Mouse (Mus musculus): ENCODE data around the gene Fyb. TPM values are rescaled to one million over a fixed set of nuclear protein-coding genes. Genes with fewer than 3 reads are reported as not detected.

The Fyb gene
- total RNA-seq, 2 experiments from 2014 or later = 1.4 to 2.5 TPM

DNA sequence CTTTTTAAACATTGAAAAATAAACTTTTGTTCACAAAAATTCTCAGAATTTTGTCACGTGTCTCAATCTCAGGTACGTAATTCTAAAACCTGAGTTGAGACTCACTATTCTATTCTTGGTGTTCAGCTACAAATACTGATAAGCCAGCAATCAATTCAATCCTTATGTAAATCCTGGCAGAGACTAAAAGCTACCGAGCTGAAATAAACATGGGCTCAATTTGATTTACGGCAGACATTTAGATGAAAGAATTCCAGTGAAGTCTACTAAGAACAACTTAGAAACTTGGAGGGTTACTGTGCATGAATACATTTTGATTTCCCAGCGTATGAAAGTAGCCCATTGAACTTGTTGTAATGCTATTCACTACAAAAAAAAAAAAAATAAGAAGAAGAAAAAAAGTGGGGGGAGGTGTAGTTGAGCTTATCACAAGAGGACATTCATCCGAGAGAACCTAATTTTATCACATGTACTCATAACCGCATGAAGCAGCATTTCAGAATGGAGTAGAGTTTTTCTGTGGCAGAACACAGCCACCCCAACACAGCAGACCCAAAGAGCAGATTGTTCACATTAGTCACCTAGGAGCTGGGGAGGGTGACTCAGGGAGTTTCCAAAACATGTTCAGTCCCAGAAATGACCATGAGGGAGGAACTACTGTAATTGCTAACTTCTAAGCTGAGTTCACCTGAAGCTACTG is 17.1 kb downstream of the Fyb start:
- DNase-seq = no peak
- Histone ChIP-seq H3K27ac (no peak overlapping the region), H3K4me3 (no peak overlapping the region)
- intact Hi-C loops (cut with DNase I) = no loop called here
- no peak for TF ChIP-seq CTCF (IDR thresholded peaks at IDR 0.05)

- no peak overlapping the region for H3K27ac ChIP-seq
- intact Hi-C loops (cut with DNase I) = no loop called here
- DNase-seq = no peak
- no peak overlapping the region for H3K4me3 ChIP-seq
- TF ChIP-seq CTCF (IDR thresholded peaks at IDR 0.05) = no peak
These were observed 26.3 kb downstream of the Fyb start for GRCm38 (mm10) chr15:6548911-6549310.

- Histone ChIP-seq H3K27ac (no peak overlapping the region), H3K4me3 (no peak overlapping the region)
- TF ChIP-seq CTCF (IDR thresholded peaks at IDR 0.05) = no peak
- no peak for DNase-seq
- intact Hi-C loops (cut with DNase I) = no loop called here
These were observed 29.2 kb downstream of the Fyb start for GRCm38 (mm10) chr15:6551875-6552274.

DNA sequence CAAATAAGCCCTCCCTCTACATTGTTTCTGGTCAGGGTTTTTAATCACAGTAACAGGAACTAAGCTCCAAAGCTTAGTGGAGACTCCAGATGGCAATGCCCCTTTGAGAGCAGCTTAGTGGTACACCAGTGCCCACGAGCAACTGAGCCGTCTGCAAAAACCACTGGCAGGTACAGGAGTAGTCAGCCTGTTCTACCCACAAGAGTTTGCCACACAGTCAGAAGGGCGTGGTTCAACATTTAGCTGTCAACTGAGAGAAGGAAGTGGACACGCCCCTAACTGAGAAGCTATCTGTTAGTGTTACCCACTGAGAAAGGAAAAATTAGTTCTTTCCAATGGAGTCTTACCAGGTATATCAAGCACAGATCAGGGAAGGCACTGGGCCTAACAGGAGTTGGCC is 32.1 kb downstream of the Fyb start:
- H3K27ac ChIP-seq = no peak overlapping the region
- no peak for TF ChIP-seq CTCF (IDR thresholded peaks at IDR 0.05)
- no peak for DNase-seq
- H3K4me3 ChIP-seq = no peak overlapping the region
- intact Hi-C loops (cut with DNase I) = no loop called here

DNA sequence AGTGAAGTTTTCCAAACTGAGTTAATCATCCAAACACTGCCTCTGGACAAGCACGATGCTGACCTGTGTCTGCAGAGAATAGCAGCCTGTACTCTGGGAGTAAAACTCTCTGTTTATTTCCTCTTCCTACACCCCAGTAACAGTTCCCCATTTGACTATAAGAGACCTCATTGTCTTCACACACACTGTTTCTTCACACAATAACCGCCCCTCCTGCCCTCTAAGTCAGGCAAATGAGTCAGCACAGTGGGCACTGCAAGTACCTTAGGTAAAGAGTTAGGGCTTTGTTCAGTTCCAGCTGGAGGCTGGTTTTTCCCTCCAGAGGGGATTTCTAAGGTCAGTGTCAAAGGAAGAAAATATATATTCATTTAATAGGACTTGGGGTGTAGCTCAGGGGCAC is 32.9 kb downstream of the Fyb start:
- intact Hi-C loops (cut with DNase I) = no loop called here
- no peak for DNase-seq
- TF ChIP-seq CTCF (IDR thresholded peaks at IDR 0.05) = no peak
- Histone ChIP-seq H3K4me3 (no peak overlapping the region), H3K27ac (no peak overlapping the region)

- Histone ChIP-seq H3K27ac (no peak overlapping the region), H3K4me3 (no peak overlapping the region)
- DNase-seq = no peak
- intact Hi-C loops (cut with DNase I) = no loop called here
- no peak for TF ChIP-seq CTCF (IDR thresholded peaks at IDR 0.05)
These were observed 33.6 kb downstream of the Fyb start for GRCm38 (mm10) chr15:6556272-6556671.

DNA sequence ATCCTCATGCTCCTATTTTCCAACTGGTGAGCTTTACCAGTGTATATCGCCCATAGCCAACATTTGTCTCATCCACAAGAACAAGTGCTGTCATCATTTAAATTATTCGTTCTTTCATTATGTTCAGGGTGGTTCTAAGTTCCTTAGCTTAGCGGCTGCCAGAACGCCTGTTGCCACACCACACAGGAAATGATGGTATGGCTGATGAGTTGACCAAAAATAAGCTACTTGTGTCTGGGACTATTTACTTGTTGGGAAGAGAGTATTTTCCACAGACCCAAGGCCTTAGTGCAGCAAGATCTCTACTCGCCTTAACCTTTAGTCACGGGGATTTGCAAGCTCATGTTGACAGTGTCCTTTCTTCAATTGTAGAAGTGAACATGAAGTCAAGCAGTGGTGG is 34.3 kb downstream of the Fyb start:
- intact Hi-C loops (cut with DNase I) = no loop called here

DNA sequence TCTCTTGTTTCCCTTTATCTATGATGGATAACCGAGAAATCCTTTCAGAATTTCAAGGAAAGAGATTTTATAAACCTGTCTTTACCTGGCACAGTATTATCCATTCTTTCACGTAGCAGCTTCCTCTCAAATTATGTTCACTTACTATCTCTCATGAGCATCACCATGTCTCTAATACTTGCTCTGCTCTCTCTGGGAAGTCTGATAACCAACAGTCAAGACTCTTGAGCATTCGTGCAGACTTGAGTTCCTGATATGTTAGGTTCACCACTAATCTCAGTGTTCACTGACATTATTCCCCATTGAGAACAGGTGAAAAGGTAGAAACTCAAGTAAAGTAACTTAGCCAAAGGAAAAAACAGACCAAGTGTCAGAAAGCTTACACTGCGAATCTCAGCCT is 34.9 kb downstream of the Fyb start:
- Histone ChIP-seq H3K4me3 (no peak overlapping the region), H3K27ac (no peak overlapping the region)
- no peak for TF ChIP-seq CTCF (IDR thresholded peaks at IDR 0.05)
- DNase-seq = no peak
- intact Hi-C loops (cut with DNase I) = no loop called here

More for the DNA sequence above, 34.3 kb downstream of the Fyb start:
- H3K4me3 ChIP-seq = no peak overlapping the region
- no peak for DNase-seq
- TF ChIP-seq CTCF (IDR thresholded peaks at IDR 0.05) = no peak
- H3K27ac ChIP-seq = no peak overlapping the region

- TF ChIP-seq CTCF (IDR thresholded peaks at IDR 0.05) = no peak
- Histone ChIP-seq H3K4me3 (no peak overlapping the region), H3K27ac (no peak overlapping the region)
- intact Hi-C loops (cut with DNase I) = no loop called here
- DNase-seq = no peak
These were observed 36.5 kb downstream of the Fyb start for GRCm38 (mm10) chr15:6559188-6559587.

- intact Hi-C loops (cut with DNase I) = no loop called here
- TF ChIP-seq CTCF (IDR thresholded peaks at IDR 0.05) = no peak
- H3K27ac ChIP-seq = no peak overlapping the region
- DNase-seq = no peak
- no peak overlapping the region for H3K4me3 ChIP-seq
These were observed 38.0 kb downstream of the Fyb start for GRCm38 (mm10) chr15:6560696-6561095.

DNA sequence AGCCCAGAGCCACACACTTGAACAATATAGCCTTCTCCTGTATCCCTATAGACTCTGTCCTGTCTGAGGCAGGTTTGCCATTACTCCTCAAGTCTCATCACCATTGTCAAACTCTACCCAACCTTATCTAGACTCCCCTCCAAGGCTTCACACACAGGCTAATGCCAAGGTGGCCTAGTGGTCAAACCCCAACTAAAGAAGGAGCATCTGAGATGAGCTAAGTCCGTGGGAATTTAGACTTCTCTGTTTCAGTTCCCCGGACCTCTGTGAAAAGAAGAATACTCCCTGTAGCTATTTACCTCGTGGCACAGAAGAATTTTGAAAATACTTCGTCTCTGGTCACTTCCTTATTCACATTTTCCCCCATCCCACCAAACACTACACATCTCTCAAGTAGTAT is 39.5 kb downstream of the Fyb start:
- intact Hi-C loops (cut with DNase I) = no loop called here
- no peak overlapping the region for H3K27ac ChIP-seq
- DNase-seq = no peak
- H3K4me3 ChIP-seq = no peak overlapping the region
- TF ChIP-seq CTCF (IDR thresholded peaks at IDR 0.05) = no peak

- intact Hi-C loops (cut with DNase I) = no loop called here
- Histone ChIP-seq H3K27ac (no peak overlapping the region), H3K4me3 (no peak overlapping the region)
- no peak for DNase-seq
- TF ChIP-seq CTCF (IDR thresholded peaks at IDR 0.05) = no peak
These were observed 40.0 kb downstream of the Fyb start for GRCm38 (mm10) chr15:6562629-6563028.

GRCm38 (mm10) chr15:6564977-6565421 is 42.3 kb downstream of the Fyb start:
- peak; percentile 48 for DNase-seq
- intact Hi-C loops (cut with DNase I) = no loop called here
- H3K27ac ChIP-seq = peak overlapping the region; percentile 51

DNA sequence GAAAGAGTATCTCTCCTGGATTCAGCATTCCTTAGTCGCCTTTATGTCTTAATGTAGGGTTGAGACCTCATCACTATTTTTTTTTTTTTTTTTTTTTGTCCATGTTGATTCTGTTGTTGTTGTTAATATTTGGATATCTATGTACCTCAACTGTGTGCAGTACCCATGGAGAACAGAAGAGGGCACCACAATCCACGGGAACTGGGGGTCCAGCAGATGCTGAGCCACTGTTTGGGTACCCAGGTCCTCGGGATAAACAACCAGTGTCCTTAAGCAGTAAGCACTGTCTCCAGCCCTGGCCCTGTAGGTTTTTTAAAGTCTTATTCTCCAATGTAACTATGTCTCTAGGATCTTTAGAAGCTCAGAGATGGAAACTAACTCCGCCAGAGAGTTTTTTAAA is 43.2 kb downstream of the Fyb start:
- intact Hi-C loops (cut with DNase I) = no loop called here
- Histone ChIP-seq H3K4me3 (no peak overlapping the region), H3K27ac (no peak overlapping the region)
- TF ChIP-seq CTCF (IDR thresholded peaks at IDR 0.05) = no peak
- no peak for DNase-seq

More at GRCm38 (mm10) chr15:6564977-6565421, 42.3 kb downstream of the Fyb start:
- peak overlapping the region; percentile 28 for H3K4me3 ChIP-seq
- no peak for TF ChIP-seq CTCF (IDR thresholded peaks at IDR 0.05)

Data from gastrocnemius, adult 2 months (tissue).